Mouse (Mus musculus) CD8-positive naive resting alpha-beta T cell, adult 2 months (primary cell): ENCODE results near the gene Stk16.

ENCODE experiments used
- DNase-seq, 2 experiments: peaks; one replicate each; pipeline ENCODE4 v3.0.0; 2022; ENCODE audit warnings: low read depth in 2 of 2, low spot score in 2 of 2

Gene Stk16

DNA sequence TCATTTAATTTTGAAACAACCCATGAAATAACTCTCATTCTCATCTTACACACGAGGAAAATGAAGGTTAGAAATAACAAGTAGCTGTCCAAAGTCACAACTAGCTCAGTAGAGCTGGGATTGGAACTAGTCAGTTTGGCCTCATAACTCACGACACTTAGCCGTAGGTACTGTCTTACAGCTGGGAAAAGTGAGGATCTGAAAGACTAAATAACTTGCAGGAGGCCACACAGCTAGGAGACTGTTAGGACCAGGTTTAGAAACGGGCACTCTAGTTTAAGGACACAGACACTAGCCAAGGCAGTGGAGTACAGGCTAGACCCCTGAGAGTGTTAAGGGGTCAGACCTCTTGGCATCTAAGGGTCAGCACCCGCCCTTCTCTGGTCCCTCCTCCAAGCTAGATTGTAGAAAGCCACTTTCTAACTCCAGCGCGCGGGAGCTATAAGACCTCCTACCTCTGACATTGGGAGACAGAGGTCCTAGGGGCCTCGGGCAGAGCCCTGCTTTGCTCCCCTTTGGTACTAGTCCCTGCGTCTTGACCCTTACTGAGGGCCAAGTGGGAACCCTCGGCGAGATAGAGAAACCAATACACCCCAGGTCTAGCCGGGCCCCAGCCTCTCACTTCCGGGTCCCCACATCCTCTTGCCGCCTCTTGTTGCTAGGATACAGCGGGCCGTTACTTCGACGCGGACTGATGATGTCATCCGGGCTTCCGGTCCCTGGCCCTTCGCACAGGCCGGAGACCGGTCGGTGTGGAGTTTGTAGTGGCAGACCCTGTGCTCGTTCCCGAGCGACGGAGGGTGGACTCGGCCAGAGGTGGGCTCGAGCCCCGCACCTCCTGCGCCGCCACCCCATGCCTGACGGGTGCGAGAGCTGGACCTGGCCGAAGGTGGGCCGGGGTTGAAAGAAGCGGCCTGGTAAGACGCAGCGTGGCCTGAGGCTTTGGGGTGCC, at the start of gene Stk16, which contains the start of gene Glb1l:
Gene Stk16, plus strand, starts transcription at position 703 of the 952 bp plus-strand sequence.
Gene Glb1l, minus strand, starts transcription at position 678 of the 952 bp plus-strand sequence.
- DNase-seq = peak; percentile 84 to 88

DNA sequence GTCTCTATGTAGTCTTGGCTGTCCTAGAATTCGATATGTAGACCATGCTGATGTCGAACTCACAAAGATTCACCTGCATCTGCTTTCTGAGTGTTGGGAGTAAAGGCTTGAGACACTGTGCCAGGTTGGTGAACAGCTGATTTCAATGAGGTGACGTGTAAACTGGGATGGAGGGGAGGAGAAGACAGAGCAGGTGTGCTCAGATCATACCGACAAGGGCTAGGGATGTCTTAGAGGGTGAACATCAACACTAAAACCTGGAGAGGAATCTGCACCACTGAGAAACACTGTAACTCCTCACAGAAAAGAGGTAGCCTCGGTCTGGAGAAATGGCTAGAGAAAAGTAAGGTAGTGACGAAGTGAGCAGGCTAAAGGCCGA, 42.6 kb upstream of the Stk16 start:
- no peak for DNase-seq

DNA sequence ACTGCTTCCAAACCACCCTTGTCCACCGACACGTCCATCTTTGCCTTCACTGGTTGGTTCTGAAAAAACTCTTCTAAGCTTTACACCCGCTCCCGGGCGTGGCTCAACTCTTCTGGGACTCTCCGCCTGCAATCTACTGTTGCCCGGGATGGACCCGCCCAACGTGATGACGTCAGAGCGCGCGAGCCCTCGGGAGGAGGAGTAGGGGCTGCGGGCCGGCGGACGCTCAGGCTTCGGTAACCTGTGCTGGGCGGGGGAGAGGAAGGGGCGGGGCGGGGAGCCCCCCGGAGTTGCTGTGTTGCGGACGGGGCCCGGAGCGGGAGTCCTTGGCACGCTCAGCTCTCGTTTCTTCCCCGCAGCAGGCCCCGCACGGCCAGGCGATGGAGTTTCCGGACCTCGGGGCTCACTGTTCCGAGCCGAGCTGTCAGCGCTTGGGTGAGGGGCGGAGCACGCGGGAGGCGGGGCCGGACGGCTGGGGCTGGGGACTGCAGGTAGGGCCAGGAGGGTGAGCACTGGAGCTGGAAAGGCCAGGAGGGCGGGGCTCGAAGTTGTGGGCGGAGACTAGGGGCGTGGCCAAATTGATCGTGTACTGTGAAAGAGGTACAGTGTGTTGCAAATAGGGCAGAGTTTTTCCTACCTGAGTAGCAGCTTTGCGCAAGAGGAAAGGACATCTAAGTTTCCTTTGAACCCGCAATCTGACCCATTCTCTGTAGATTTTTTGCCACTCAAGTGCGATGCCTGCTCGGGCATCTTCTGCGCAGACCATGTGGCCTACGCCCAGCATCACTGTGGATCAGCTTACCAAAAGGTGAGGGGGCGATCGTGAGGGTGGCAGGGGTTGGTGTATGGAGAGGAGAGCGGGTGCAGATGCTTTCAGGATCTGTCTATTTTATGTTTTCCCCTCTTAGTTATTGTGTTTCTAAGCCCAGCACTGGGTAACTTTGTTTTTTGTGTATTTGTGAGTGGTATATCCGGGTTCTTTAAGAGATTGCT, 41.9 kb upstream of the Stk16 start, which contains the start of gene Zfand2b:
Gene Zfand2b, plus strand, starts transcription at position 175 of the 993 bp plus-strand sequence.
- peak; percentile 95 to 99 for DNase-seq

DNA sequence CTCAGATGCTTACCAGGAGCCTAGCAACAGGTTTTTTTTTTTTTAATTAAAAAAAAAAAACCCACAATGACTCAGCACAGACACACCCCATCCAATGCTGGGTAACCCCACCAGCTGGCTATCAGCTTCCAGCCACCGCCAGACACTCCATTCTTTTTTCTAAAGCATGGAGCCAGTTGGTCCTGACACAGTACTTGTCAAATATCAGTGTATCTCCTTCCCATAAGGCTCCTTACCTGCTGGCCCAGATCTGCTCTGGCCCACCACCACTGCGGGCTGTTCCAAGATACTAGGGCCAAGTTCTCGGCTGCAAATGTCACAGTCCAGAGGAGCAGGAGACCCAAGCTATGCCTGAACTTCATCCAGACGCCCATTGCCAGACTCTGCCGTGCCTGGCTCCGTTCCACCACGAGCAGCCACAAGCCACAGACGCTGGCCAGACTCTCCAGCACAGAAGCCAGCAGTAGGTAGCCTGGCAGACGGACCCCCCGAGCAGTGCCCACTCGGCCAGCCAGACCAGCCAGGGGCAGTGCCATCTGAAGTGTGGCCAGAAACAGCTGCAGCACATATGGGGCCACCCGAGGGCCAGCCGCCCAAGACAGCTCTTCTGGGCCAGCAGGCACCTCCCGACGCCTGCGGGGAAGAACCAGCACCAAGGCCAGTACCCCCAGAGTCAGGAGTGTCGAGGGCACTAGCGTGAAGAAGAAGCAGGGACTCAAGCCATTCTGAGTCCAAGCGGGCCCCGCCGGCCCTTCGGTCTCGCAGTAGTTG, 31.1 kb upstream of the Stk16 start:
- DNase-seq = peak in 1 of 2 experiments; percentile 6

DNA sequence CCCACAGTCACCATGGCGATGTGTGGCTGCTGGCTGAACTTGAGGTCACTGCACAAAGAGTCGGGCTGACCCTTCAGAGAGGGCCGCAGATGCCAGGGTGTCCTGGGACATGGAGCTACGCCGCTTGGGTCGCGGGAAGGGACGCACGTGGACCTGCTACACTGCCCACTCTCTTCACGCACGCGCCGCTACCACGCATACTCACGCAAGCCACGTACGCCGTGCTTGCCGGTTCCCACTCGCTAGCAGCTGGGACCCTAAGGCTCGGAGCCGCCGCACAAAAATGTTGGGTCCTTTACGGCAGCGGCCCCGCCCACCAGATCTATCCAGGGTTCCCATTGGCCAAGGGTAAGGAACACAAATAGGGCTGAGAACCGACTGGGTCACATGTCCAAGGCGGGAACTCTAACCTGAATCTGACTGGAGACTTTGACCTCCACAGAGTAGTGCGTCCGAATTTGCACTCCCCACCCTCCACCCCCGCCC, 30.5 kb upstream of the Stk16 start, which contains the start of gene Abcb6:
Gene Abcb6, minus strand, starts transcription at position 288 of the 486 bp plus-strand sequence.
- peak; percentile 66 to 73 for DNase-seq

DNA sequence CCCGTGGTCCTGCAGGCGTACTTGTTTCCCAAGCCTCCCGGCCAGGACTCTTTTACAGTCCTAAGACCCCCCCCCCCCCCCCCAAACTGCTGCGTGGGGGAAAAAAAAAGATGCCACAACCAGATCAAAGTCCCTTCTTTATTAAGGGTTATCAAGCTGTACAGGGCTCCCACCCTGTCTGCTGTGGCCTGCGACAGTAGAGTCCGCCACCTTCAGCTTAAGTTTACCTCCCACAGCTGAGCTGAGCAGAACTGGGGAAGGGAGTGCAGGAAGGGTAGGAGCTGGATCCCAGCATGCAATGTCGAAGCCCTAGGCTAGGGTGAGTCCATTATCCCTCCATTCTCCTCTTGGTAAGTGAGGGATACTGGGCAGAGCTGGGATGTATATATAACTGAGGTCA, 29.9 kb upstream of the Stk16 start:
- no peak for DNase-seq

DNA sequence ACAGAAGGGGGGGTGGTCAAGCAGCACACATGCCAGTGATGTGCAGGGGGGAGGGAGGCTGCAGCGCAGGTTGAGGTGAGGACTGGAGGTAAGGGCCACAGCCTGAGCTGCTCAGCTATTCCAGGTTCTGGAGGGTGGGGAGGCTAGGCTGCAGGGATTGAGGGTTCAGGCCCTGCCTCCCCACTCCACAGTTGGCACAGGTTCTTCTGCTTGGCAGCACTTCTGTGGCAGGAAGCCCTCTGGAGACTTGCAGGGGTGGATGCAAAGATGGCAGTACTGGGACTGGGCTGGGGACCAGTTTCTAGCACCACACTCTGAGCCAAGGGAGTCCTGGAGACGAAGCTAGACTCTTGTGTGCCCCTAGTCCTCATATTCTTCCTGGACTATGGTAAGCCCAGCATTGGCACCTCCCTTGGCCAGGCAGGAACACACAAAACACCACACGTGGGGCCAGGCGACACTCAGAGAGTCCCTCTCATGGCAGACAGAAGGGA, 29.2 kb upstream of the Stk16 start:
- DNase-seq = no peak

DNA sequence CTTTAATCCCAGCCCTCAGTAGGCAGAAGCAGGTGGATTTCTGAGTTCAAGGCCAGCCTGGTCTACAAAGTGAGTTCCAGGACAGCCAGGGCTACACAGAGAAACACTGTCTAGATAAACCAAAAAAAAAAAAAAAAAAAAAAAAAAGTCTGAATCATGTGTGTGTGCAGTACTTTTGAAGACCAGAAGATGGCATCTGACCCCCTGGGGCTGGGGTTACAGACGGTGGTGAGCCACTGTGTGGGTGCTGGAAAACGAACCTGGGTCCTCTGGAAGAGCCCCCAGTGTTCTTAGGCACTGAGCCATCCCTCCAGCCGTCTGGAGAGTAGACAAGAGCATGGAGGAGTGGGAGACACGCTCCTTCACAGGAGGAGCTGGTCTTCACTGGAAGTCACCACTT, 28.5 kb upstream of the Stk16 start:
- DNase-seq = no peak

DNA sequence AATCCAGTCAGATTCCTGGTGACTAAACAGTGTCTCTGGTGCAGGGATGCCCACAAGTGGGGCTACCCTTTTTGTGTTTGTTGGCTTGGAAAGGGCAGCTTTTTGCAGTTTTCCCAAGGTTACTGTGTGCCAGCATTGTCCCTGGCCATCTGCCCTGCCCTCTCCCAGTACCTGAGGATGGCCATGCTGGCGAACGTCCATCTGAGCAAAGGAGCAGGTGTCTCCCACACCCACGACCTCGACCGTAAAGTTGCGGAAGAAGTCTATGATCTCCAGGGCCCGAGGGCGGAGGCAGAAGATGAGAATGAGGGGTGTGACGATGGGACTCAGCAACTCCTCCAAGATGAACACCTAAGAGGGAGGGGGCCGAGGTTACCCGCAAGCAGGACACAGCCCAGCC, 25.1 kb upstream of the Stk16 start:
- DNase-seq = no peak

DNA sequence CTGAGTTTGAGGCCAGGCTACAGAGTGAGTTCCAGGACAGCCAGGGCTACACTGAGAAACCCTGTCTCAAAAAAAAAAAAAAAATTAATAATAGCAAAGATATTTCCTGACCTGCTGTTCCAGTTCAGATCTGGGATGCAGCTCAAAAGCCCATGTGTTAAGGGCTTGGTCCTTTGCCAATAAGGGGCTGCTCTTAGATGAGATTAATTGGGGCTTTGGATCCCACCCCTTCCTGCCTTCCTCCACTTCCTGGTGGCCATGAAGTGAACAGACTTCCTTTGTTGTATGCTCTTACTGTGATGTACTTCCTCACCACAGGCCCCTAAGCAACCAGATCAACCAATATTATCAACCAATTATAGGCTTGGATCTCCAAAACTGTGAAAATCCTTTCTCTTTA, 23.5 kb upstream of the Stk16 start:
- no peak for DNase-seq

DNA sequence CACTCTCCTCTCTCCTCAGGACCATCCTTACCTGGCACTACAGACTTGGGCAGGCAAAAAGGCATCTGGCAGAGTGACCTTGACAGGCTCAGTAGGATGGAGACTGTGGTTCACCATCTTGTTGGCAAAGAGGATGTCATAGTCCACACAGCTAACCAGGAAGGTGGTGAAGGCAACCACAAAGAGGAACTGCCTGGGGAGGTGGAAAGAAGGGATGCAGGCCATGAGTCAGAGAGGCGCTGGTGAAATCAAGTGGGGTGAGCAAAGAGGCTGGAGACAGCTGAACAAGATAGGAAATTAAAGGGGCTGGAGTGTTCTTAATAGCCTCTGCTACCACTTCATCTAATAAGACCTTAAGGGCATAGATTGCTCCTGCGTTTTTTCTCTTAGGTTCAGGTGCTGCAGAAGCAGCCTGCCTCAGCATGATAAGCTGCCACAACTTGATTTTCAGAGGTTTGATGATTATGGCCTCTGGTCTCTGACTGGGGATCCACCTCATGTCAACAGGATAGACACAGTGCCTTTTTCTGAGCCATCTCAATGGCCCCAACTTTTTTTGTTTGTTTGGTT, 22.6 kb upstream of the Stk16 start:
- no peak for DNase-seq

DNA sequence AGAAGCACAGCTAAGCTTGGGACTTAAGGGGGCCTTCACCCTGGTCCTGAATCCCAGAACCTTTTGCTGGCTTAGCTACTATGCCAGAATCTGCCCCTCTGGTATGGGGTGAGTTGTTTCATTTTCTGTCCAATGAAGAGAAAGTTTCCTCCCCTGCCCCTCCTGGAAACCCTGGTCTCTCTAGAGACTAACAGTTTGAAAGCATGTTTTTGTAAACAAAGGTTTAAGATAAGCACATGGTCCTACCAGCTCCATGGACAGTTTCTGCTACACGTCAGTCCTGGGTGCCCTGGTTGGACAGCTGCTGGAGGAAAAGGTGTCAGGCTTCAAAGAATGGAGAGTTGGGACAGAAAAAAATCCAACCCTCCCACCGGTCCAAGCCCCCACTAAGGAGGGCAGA, 20.1 kb upstream of the Stk16 start:
- no peak for DNase-seq

DNA sequence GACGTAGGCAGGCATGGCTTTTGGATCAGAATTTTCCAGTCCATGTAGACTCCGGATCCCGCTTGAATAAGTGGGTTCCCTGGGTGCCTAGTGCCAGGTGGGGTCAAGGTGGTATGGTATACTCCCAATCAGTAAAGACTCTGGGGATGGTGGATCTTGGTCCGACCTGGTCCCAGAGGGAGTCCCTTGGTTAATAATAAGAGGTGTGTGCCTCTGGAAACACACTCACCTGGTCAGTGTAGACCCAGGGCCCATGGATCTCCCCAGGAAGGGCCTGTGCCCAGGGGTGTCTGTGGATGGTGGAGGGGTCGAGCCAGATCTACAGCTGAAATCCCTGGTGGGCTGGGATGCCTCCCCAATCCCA, 19.4 kb upstream of the Stk16 start:
- DNase-seq = no peak

DNA sequence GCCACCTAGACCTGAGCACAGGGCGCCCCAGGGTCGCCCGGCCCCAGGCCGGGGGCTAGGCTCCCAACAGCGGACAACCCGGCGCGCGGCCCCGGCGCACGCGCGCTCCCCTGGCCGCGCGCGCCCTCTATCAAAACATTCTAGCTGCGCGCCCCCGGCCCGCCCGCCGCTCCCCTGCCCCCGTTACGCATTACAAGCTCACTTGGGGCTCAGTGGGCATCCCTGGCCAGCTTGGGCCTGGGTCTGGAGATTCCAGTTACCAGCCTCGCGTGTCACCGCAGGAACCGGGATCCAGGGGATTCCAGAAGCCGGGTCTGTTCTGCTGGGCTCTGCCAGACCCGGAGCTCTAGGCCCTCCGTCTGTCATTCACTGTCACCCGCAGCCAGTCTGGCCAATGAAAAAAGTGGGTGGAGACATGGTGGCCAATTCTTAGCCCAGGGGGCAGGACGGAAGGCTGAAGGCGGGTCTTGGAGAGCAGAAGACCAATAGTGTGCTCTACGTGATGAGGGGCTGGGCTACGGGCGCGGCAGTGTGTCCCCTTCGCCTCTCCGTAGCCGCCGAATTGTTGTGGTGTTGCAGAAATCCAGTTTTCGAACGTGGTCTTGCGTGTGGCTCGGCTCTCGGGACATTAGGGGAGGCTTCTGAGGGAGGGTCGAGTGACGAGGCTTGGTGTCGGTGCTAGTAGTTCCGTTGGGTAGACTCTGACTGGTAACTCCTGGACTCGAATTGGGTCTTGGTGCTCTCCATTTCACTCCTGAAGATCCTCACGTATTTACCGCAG, 18.8 kb upstream of the Stk16 start, which contains the start of the genes Ankzf1 and Atg9a:
Gene Ankzf1, plus strand, starts transcription at position 530 of the 781 bp plus-strand sequence.
Gene Atg9a, minus strand, starts transcription at position 575 of the 781 bp plus-strand sequence.
- peak; percentile 92 to 93 for DNase-seq

DNA sequence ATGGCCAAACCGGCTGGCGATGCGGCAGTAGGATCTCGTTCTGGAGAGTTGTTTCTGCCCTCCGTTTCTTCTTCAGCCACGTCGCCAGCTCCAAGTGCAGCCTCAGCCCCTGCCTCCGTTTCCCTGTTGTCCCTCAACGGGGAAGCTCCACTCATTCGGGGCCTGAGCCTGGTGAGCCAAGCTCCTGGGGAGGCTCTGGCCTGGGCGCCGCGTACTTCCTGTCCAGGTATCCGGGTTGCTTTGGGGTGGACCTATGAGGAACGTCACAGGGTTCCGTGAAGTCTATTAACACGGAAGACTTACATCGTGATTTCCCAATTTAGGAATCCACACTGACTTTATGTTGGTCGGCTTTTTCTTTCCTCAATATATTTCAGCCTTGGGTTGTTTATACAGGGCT, 18.2 kb upstream of the Stk16 start:
- no peak for DNase-seq

DNA sequence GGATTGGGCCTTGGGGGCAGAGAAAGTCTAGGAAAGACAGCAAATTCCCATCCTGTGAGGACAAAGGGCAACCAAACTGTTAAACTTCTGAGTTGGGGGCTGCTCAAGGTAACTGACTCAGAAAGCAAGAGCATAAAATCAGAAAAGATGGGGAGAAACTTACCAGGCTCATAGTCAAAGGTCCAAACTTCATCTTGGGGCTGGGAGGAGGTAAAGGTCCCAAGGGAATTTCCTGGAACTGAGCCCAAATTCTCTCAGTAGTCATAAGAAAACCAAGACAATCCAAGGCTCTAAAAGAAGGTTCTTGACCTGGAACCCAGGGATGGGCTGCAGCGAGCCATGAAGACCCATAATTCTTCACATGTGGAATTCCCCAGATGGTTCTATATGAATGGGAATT, 9.4 kb upstream of the Stk16 start:
- DNase-seq = no peak

DNA sequence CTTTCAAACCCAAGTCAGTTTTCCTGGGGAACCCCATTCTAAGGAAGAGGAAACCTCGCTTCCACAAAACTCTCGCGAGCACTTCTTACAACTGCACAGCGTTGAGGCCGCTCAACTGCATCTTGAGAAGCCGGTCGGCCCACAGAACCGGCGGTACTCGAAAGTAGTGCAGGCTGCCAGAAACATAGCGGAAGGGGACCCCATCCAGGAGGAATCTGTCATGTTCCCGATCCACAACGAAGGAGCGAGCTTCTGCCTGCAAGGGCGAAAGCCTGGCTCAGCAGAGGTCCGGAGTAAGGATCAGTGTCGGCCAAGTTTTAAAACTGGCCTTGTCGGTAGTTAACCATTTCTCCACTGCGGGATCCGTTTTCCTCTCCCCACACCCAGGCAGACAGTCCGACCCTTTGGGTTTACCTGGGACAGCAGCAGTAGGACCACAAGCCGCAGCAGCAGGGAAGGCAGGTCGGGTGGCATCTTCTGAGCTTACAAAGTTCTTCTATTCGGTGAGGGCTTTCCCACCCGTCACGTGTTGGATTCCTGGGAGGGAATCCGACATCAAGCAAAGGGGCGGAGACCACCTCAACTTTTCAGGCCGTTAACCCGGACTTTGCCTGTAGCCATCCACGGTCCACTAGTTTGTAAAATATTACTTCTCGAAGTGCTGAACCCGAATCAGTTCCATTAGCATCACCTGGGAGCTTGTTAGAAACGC, 1.5 kb upstream of the Stk16 start:
- DNase-seq = no peak

DNA sequence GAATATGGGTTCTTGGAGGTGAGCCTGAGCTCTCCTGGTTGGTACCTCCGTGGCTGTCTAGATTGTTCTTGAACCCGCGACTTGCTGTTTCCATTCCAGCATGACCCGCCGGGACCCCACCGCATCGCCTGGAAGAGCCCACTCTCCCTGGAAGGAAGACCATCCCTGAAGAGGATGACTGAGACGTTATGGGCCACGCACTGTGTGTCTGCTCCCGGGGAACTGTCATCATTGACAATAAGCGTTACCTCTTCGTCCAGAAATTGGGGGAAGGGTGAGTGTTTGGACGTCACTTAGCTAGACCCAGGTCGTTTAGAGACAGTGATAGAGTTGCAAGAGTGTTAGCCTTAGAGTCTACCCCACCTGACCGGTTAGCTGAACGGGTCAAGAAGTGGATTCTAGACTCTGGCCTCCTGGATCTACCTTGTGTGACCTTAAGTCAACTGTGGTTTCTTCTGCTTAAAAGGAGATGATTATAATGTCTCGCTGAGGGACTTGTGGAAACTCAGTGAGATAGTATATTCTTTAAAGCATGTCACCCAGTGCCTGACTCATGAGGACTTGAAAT, 587 bp downstream of the Stk16 start:
- no peak for DNase-seq
